Mouse (Mus musculus): ENCODE measurements around the gene Git1. TPM values are rescaled to one million over a fixed set of nuclear protein-coding genes. Genes with fewer than 3 reads are reported as not detected.

Git1 gene
- polyA plus RNA-seq, 1 experiment from 2014 or later, result 9.7 TPM

DNA sequence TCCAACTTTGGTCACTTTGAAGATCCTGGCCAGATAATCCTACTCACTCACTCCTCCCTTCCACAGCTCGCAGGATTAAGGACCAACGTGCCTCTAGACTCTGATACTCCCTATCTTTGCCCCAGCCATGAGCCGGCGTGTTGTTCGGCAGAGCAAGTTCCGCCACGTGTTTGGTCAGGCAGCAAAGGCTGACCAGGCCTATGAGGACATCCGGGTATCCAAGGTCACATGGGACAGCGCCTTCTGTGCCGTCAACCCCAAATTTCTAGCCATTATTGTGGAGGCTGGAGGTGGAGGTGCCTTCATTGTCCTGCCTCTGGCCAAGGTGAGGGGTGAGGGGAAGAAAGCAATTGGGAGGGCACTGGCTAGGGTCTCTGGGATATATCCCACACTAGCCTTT lies 29.6 kb upstream of the Git1 start:
- Histone ChIP-seq H3K36me3 (no peaks in the 10 kb centered on the region), H3K4me2 (no peak overlapping the region), H3K4me1 (peaks cover 18% of the 10 kb centered on the region), H3K27me3 (replicated peaks) (peaks cover 57% of the 10 kb centered on the region), H3K4me3 (replicated peaks) (no peak overlapping the region), H3K27ac (no peak overlapping the region), H3K9me3 (no peaks in the 10 kb centered on the region), H3K9ac (no peak overlapping the region)
- ATAC-seq (ENCODE audit: insufficient read depth, low FRiP score, low read depth), result no peak
- 63% methylated on average over 10 of the region's 10 CpGs for WGBS

DNA sequence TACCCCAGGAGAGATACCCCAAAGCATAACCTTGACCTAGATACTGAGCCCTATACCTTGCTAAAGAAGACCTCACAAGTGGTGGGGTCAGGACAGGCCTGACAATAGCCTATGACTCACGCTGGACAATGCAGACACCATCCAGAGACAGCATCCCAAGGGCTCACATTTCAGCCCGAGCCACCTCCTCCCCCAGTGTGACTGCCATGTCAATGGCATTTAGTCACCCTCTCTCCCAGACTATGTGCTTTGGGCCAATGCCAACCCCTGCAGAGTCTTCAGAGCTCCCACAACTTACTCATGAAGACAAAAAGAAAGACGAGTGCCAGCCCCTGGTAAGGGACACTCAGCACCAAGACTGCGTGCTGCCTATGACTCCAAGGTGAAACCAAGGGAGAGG lies 28.7 kb upstream of the Git1 start:
- Histone ChIP-seq H3K9ac (no peak overlapping the region), H3K4me2 (no peak overlapping the region), H3K4me1 (peaks cover 18% of the 10 kb centered on the region), H3K27me3 (replicated peaks) (peaks cover 63% of the 10 kb centered on the region), H3K36me3 (no peaks in the 10 kb centered on the region), H3K27ac (no peak overlapping the region), H3K4me3 (replicated peaks) (no peak overlapping the region), H3K9me3 (no peaks in the 10 kb centered on the region)
- no peak for ATAC-seq (ENCODE audit: insufficient read depth, low FRiP score, low read depth)
- WGBS, result 59% methylated on average over 4 of the region's 4 CpGs

DNA sequence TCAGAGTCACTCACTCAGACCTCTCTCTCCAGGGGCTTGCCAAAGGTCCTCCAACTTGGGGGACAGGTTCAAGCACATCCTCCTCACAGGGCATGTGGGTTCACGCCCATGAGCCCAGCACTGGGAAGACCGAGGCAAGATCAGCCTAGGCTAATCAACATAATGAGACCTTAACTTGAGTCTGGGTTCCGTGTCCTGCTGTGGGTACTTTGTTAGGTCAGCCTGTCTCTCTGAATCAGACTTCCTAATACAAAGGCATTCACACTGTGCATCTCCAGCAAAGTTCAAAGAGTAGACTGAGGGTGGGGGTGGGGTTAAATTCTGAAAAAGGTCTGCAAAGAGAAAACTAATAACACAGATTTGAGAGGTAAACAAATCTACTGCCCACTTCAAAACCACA lies 28.3 kb upstream of the Git1 start:
- H3K4me1 ChIP-seq, result peaks cover 18% of the 10 kb centered on the region
- H3K36me3 ChIP-seq, result no peaks in the 10 kb centered on the region
- no peak overlapping the region for H3K9ac ChIP-seq
- no peak overlapping the region for H3K4me2 ChIP-seq
- H3K9me3 ChIP-seq, result no peaks in the 10 kb centered on the region
- peaks cover 64% of the 10 kb centered on the region for H3K27me3 ChIP-seq (replicated peaks)
- H3K4me3 ChIP-seq (replicated peaks), result no peak overlapping the region
- no peak overlapping the region for H3K27ac ChIP-seq
- 75% methylated on average over 3 of the region's 3 CpGs for WGBS
- ATAC-seq (ENCODE audit: insufficient read depth, low FRiP score, low read depth), result no peak

GRCm38 (mm10) chr11:77466544-77466943 lies 26.8 kb upstream of the Git1 start:
- no peaks in the 10 kb centered on the region for H3K9me3 ChIP-seq
- no peak overlapping the region for H3K27ac ChIP-seq
- H3K27me3 ChIP-seq (replicated peaks), result peaks cover 55% of the 10 kb centered on the region
- H3K36me3 ChIP-seq, result 0 out of 2 replicates have a peak, but pooled peaks cover 1% of the 10 kb centered on the region
- no peak overlapping the region for H3K4me3 ChIP-seq (replicated peaks)
- no peak for ATAC-seq (ENCODE audit: insufficient read depth, low FRiP score, low read depth)
- peaks cover 18% of the 10 kb centered on the region for H3K4me1 ChIP-seq
- whole genome bisulfite sequencing, result 30% methylated on average over 9 of the region's 9 CpGs
- no peak overlapping the region for H3K9ac ChIP-seq
- peak overlapping the region; percentile 40; the same call in 1 of the 2 replicates for H3K4me2 ChIP-seq

- Histone ChIP-seq H3K27me3 (replicated peaks) (peaks cover 52% of the 10 kb centered on the region), H3K9me3 (no peaks in the 10 kb centered on the region), H3K4me3 (replicated peaks) (peak overlapping the region; percentile 10; the same call in 1 of the 2 replicates), H3K4me2 (peak overlapping the region; percentile 40), H3K36me3 (0 out of 2 replicates have a peak, but pooled peaks cover 3% of the 10 kb centered on the region), H3K27ac (no peak overlapping the region), H3K4me1 (peaks cover 16% of the 10 kb centered on the region), H3K9ac (no peak overlapping the region)
- ATAC-seq (ENCODE audit: insufficient read depth, low FRiP score, low read depth), result peak; percentile 43; the same call in 1 of the 2 replicates
- WGBS, result 6% methylated on average over 25 of the region's 25 CpGs
Observed at GRCm38 (mm10) chr11:77467157-77467556, 26.2 kb upstream of the Git1 start.

DNA sequence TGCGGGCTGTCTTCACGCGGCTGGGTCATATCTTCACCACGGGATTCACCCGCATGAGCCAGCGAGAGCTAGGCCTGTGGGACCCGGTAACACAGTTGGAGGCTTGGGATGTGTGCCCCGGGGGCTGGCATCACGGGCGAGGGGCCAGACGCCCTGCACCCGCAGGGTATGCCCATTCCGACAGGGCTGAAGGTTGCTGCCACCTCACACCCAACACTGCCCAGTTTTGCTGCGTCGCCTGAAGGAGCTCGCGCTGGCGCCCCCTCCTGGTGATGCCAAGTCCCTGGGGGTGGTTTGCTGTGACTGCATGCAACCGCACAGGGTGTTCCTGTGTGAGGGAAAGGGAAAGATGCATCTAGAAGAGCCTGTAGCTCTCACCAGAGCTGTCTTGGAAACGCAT lies 25.6 kb upstream of the Git1 start:
- peaks cover 3% of the 10 kb centered on the region; the same call in 1 of the 2 replicates for H3K36me3 ChIP-seq
- H3K9ac ChIP-seq, result no peak overlapping the region
- ATAC-seq (ENCODE audit: insufficient read depth, low FRiP score, low read depth), result no peak
- H3K9me3 ChIP-seq, result no peaks in the 10 kb centered on the region
- peak overlapping the region; percentile 40 for H3K4me2 ChIP-seq
- H3K27ac ChIP-seq, result no peak overlapping the region
- WGBS, result 15% methylated on average over 20 of the region's 20 CpGs
- peaks cover 11% of the 10 kb centered on the region for H3K4me1 ChIP-seq
- H3K27me3 ChIP-seq (replicated peaks), result peaks cover 46% of the 10 kb centered on the region
- no peak overlapping the region for H3K4me3 ChIP-seq (replicated peaks)

DNA sequence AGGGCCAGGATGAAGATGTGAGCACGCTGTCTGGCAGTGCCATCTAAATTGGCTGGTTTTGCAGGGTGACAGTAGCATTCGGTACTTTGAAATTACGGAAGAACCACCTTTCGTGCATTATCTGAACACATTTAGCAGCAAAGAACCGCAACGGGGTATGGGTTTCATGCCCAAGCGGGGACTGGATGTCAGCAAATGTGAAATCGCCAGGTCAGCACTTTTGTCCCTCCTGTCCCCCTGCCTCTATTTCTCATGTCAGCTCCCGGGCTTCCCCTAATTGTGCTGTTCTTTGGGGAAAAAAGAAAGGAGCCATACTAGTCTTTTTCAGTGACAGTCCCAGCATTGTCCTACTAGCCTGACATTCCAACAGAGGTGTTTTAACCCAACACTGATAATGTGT lies 25.0 kb upstream of the Git1 start:
- WGBS, result 85% methylated on average over 9 of the region's 9 CpGs
- peaks cover 40% of the 10 kb centered on the region for H3K27me3 ChIP-seq (replicated peaks)

GRCm38 (mm10) chr11:77471407-77471806 lies 22.0 kb upstream of the Git1 start:
- Histone ChIP-seq H3K9me3 (no peaks in the 10 kb centered on the region), H3K4me1 (peaks cover 8% of the 10 kb centered on the region; the same call in 1 of the 2 replicates), H3K36me3 (peaks cover 3% of the 10 kb centered on the region; the same call in 1 of the 2 replicates), H3K4me3 (replicated peaks) (no peak overlapping the region), H3K9ac (no peak overlapping the region), H3K27me3 (replicated peaks) (peaks cover 26% of the 10 kb centered on the region), H3K4me2 (no peak overlapping the region), H3K27ac (no peak overlapping the region)
- 68% methylated on average over 29 of the region's 29 CpGs for WGBS
- ATAC-seq (ENCODE audit: insufficient read depth, low FRiP score, low read depth), result no peak

More for the DNA sequence above, 25.0 kb upstream of the Git1 start:
- H3K27ac ChIP-seq, result no peak overlapping the region
- H3K4me2 ChIP-seq, result no peak overlapping the region
- peaks cover 3% of the 10 kb centered on the region; the same call in 1 of the 2 replicates for H3K36me3 ChIP-seq
- H3K9me3 ChIP-seq, result no peaks in the 10 kb centered on the region
- H3K4me1 ChIP-seq, result peaks cover 8% of the 10 kb centered on the region; the same call in 1 of the 2 replicates
- H3K4me3 ChIP-seq (replicated peaks), result no peak overlapping the region
- no peak overlapping the region for H3K9ac ChIP-seq
- ATAC-seq (ENCODE audit: insufficient read depth, low FRiP score, low read depth), result no peak

DNA sequence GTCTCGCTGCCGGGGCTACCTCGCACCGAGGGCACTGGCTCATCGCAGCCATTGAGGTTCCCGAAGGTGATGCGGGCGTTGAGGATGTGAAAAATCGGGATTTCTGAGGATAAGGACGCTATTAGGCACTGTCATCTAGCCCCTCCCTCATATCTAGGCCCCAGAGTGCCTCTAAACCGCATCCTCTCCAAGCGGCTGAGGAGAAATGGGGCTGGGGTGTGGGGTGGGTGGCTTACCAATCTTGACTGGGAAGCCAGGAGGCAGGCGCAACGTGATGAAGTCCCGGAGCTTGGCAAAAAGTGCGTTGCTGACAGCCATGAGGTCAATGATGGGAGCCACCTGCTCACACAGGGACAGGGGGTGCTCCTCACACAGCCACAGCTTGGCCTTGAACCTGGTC lies 20.6 kb upstream of the Git1 start:
- ATAC-seq (ENCODE audit: insufficient read depth, low FRiP score, low read depth), result no peak
- Histone ChIP-seq H3K36me3 (peaks cover 3% of the 10 kb centered on the region; the same call in 1 of the 2 replicates), H3K4me3 (replicated peaks) (no peak overlapping the region), H3K4me2 (no peak overlapping the region), H3K4me1 (no peaks in the 10 kb centered on the region), H3K27me3 (replicated peaks) (peaks cover 13% of the 10 kb centered on the region; the same call in 1 of the 2 replicates), H3K27ac (no peak overlapping the region), H3K9me3 (no peaks in the 10 kb centered on the region), H3K9ac (no peak overlapping the region)
- 82% methylated on average over 16 of the region's 16 CpGs for WGBS

GRCm38 (mm10) chr11:77476216-77476615 lies 17.1 kb upstream of the Git1 start:
- WGBS, result 90% methylated on average over 14 of the region's 14 CpGs
- Histone ChIP-seq H3K4me1 (no peaks in the 10 kb centered on the region), H3K4me3 (replicated peaks) (no peak overlapping the region), H3K36me3 (peaks cover 3% of the 10 kb centered on the region; the same call in 1 of the 2 replicates), H3K27ac (no peak overlapping the region), H3K9me3 (no peaks in the 10 kb centered on the region), H3K9ac (no peak overlapping the region), H3K27me3 (replicated peaks) (no peaks in the 10 kb centered on the region), H3K4me2 (no peak overlapping the region)
- no peak for ATAC-seq (ENCODE audit: insufficient read depth, low FRiP score, low read depth)

GRCm38 (mm10) chr11:77476895-77477294 lies 16.5 kb upstream of the Git1 start:
- 85% methylated on average over 6 of the region's 6 CpGs for WGBS
- H3K27me3 ChIP-seq (replicated peaks), result no peaks in the 10 kb centered on the region
- no peak overlapping the region for H3K27ac ChIP-seq

GRCm38 (mm10) chr11:77483043-77483442 lies 10.3 kb upstream of the Git1 start:
- ATAC-seq (ENCODE audit: insufficient read depth, low FRiP score, low read depth), result no peak
- H3K9me3 ChIP-seq, result no peaks in the 10 kb centered on the region
- no peaks in the 10 kb centered on the region for H3K27me3 ChIP-seq (replicated peaks)
- no peak overlapping the region for H3K27ac ChIP-seq
- H3K4me2 ChIP-seq, result no peak overlapping the region
- H3K9ac ChIP-seq, result no peak overlapping the region
- peaks cover 22% of the 10 kb centered on the region for H3K4me1 ChIP-seq
- WGBS, result 66% methylated on average over 3 of the region's 3 CpGs
- H3K36me3 ChIP-seq, result no peaks in the 10 kb centered on the region
- H3K4me3 ChIP-seq (replicated peaks), result no peak overlapping the region

More at GRCm38 (mm10) chr11:77476895-77477294, 16.5 kb upstream of the Git1 start:
- H3K4me2 ChIP-seq, result no peak overlapping the region
- no peaks in the 10 kb centered on the region; the same call in 1 of the 2 replicates for H3K36me3 ChIP-seq
- H3K9ac ChIP-seq, result no peak overlapping the region
- H3K4me3 ChIP-seq (replicated peaks), result no peak overlapping the region
- no peak for ATAC-seq (ENCODE audit: insufficient read depth, low FRiP score, low read depth)
- H3K9me3 ChIP-seq, result no peaks in the 10 kb centered on the region
- H3K4me1 ChIP-seq, result no peaks in the 10 kb centered on the region
